Mouse (Mus musculus) pancreas, adult 10 weeks (tissue): ENCODE measurements around the gene Hadh. TPM values are rescaled to one million over a fixed set of nuclear protein-coding genes. Genes with fewer than 3 reads are reported as not detected.

Experiments used
- polyA plus RNA-seq: library from polyadenylated mRNA; stranded (reverse); fragments of 350-450 nt; fragmentation: Illumina TruSeq; extraction: RNeasy Lipid Tissue Mini Kit (QIAGEN cat#74804); gene quantifications from one replicate; pipeline ENCODE4 v1.2.3, GENCODE M21; 2015; ENCODE audit warnings: low read depth, low replicate concordance; ENCODE audit not compliant: insufficient read depth

Gene Hadh
- polyA plus RNA-seq = 44.7 TPM

GRCm38 (mm10) chr3:131271559-131272373 is at the start of gene Hadh:
Hadh (minus strand) TSS chr3:131272101.

GRCm38 (mm10) chr3:131302452-131303319 is 30.8 kb upstream of the Hadh start, which contains the start of gene Cyp2u1:
Cyp2u1 (minus strand) TSS chr3:131303227.

Other genes with a start within 250 kb of the Hadh start
- not detected for gene Lef1, start 161.6 kb downstream of the Hadh start, polyA plus RNA-seq
- gene Cyp2u1, start 31.1 kb upstream of the Hadh start, polyA plus RNA-seq = 0.54 TPM
- 3.6 TPM for gene Sgms2, start 219.3 kb upstream of the Hadh start, polyA plus RNA-seq